Mouse (Mus musculus): Measurements from ENCODE around the gene Hpgd.

DNA sequence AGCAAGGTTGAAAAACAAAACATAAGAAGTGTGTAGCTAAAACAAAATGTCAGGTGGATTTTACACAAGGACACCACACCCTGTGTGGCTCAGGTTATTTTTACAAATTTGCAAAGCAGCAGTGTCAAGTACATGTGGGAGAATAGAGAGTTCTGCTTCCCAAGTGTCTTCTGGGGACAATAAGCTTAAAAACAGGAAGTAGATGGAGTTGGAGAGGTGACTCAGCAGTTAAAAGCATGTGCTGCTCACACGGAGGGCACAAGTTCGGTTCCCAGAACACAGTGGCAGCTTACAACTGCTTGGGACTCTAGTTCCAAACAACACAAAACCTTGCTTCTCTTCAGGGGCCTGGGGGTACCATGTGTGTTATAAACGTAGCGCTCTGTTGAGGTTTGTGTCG is 5.0 kb downstream of the Hpgd start:
- TF ChIP-seq CTCF (IDR thresholded peaks at IDR 0.05; ENCODE audit: low read depth, low read length) (no peak), POLR2A (IDR thresholded peaks at IDR 0.05; ENCODE audit: extremely low read depth, insufficient read depth, low read length) (no peak)

All from liver, adult 2 months (tissue).